21 mouse cellular contexts compared by ENCODE assay signal in the genomic region with DNA sequence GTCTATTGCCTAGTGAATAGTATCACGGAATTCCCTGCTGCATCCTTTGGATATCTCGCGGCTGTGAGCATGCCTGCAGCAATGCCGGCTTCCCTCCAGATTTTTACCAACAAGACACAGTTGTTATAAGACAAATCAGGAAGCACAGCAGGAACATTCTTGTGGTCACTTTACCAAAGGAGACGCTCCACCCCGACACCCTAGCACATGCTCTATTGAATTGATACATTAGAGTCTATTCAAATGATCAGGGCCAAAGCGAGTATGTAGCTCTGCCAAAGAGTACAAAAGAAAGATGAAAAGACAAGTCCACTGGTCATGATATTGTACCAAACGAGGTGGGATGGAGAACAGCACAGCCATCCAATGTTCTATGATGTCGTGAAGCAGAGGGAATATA.
DNase-seq lines count a peak whose midpoint lies in the region; ATAC-seq and TF ChIP-seq lines count a peak whose summit lies in the region.
"Had no signal": no experiment of that assay in that cellular context is flagged by ENCODE, and none has a peak within 500 bp of the region (broad histone marks: within the 10 kb centered on the region; RNA-seq: fewer than 3 reads in every experiment).

No protein-coding gene starts in this region.

- H3K9ac ChIP-seq in midbrain, embryonic 11.5 days (ENCODE audit: low read length) = no peak overlapping the region
- H3K9ac ChIP-seq in midbrain, postnatal 0 days (replicated peaks; ENCODE audit: low read length, poor library complexity, severe bottlenecking) = no peak overlapping the region

- 80% methylated on average over 9 of the region's 9 CpGs for WGBS in midbrain, embryonic 11.5 days
- 67% methylated on average over 9 of the region's 9 CpGs for WGBS in midbrain, postnatal 0 days

- H3K27ac ChIP-seq in midbrain, embryonic 11.5 days (ENCODE audit: low read depth, low read length) = no peak overlapping the region
- no peak overlapping the region for H3K27ac ChIP-seq in midbrain, postnatal 0 days (ENCODE audit: low read depth, low read length)

- no peaks in the 10 kb centered on the region for H3K9me3 ChIP-seq in midbrain, embryonic 11.5 days (ENCODE audit: control insufficient read depth, low read length)
- no peaks in the 10 kb centered on the region for H3K9me3 ChIP-seq in midbrain, postnatal 0 days (ENCODE audit: low read length)

- no peak for TF ChIP-seq CTCF in midbrain, postnatal 0 days (IDR thresholded peaks at IDR 0.05)

- H3K36me3 ChIP-seq in midbrain, embryonic 11.5 days (ENCODE audit: control insufficient read depth, insufficient read depth, low read length) = no peaks in the 10 kb centered on the region
- H3K36me3 ChIP-seq in midbrain, postnatal 0 days (ENCODE audit: insufficient read depth, low read length) = no peaks in the 10 kb centered on the region
- H3K36me3 ChIP-seq: G1E had no signal

- no peak overlapping the region for H3K4me3 ChIP-seq in midbrain, embryonic 11.5 days (ENCODE audit: low read depth, low read length)
- no peak overlapping the region for H3K4me3 ChIP-seq in midbrain, postnatal 0 days (ENCODE audit: low read depth, low read length)

- ATAC-seq in midbrain, embryonic 11.5 days (ENCODE audit: low FRiP score) = no peak
- no peak for ATAC-seq in midbrain, postnatal 0 days (ENCODE audit: low FRiP score)
- ATAC-seq: activated CD4-positive, CD25-positive, alpha-beta regulatory T cell, adult 4 months; CD4-positive, CD25-positive, alpha-beta regulatory T cell, adult 4 months; Patski had no signal

- H3K4me1 ChIP-seq in midbrain, embryonic 11.5 days (ENCODE audit: control insufficient read depth, insufficient read depth, low read length) = no peaks in the 10 kb centered on the region
- H3K4me1 ChIP-seq in midbrain, postnatal 0 days (ENCODE audit: insufficient read depth, low read length) = peaks cover 3% of the 10 kb centered on the region; the same call in 1 of the 2 replicates

- no peaks in the 10 kb centered on the region for H3K27me3 ChIP-seq in midbrain, embryonic 11.5 days (ENCODE audit: control insufficient read depth, insufficient read depth, low read length)
- H3K27me3 ChIP-seq in midbrain, postnatal 0 days (ENCODE audit: insufficient read depth, low read length) = no peaks in the 10 kb centered on the region
- H3K27me3 ChIP-seq: CH12.LX had no signal

- no peak overlapping the region for H3K4me2 ChIP-seq in midbrain, embryonic 11.5 days
- H3K4me2 ChIP-seq in midbrain, postnatal 0 days (ENCODE audit: low read depth, low read length, poor library complexity, severe bottlenecking) = no peak overlapping the region

- peak; percentile 44 for DNase-seq in midbrain, embryonic 11.5 days (ENCODE audit: low spot score, missing footprints)
- DNase-seq in midbrain, postnatal 0 days (ENCODE audit: low spot score) = no peak
- peak; percentile 90 for DNase-seq in Muller cell, postnatal 12 days (ENCODE audit: inconsistent ontology term)
- DNase-seq in adrenal gland, adult (ENCODE audit: inconsistent age in 2 of 2, low spot score in 1 of 2) = no peak
- DNase-seq: adrenal gland, adult 2 months; adrenal gland, adult 8-10 months; adrenal gland, postnatal 10 days; adrenal gland, postnatal 14 days; adrenal gland, postnatal 25 days; adrenal gland, postnatal 36 days; B cell, adult 2 months; cerebellum, adult 11 months; cerebellum, adult 11-12 months; cerebellum, adult 18-20 months; cerebellum, adult 2 months; cerebellum, adult 8-10 months had no signal

Comparison
In these comparisons a context has a peak if more than half of its experiments do, and no peak if none do; other contexts are left out.
1. DNase-seq: peak in midbrain, embryonic 11.5 days (single experiment) and Muller cell, postnatal 12 days (single experiment); none in midbrain, postnatal 0 days (single experiment) and adrenal gland, adult (0 of 2).